Mouse (Mus musculus): ENCODE results near the gene Apold1.

DNA sequence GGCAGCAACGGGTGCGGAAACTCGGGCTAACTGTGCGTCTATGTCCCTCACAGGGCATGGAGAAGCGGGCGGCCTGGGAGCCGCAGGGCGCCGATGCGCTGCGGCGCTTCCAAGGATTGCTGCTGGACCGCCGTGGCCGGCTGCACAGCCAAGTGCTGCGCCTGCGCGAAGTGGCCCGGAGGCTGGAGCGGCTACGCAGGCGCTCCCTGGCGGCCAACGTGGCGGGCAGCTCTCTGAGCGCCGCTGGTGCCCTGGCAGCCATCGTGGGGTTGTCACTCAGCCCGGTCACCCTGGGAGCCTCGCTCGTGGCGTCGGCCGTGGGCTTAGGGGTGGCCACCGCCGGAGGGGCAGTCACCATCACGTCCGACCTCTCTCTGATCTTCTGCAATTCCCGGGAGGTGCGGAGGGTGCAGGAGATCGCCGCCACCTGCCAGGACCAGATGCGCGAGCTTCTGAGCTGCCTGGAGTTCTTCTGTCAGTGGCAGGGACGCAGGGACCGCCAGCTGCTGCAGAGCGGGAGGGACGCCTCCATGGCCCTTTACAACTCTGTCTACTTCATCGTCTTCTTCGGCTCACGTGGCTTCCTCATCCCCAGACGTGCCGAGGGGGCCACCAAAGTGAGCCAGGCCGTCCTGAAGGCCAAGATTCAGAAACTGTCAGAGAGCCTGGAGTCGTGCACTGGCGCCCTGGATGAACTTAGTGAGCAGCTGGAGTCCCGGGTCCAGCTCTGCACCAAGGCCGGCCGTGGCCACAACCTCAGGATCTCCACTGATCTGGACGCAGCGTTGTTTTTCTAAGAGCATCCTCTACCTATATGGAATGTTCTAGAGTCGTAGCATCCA lies 2.2 kb downstream of the Apold1 start:
- TF ChIP-seq CTCF (IDR thresholded peaks at IDR 0.05; ENCODE audit: borderline replicate concordance, extremely low read depth, insufficient read depth, insufficient read length) (peak; percentile 66), POLR2A (IDR thresholded peaks at IDR 0.05; ENCODE audit: borderline replicate concordance, extremely low read depth, insufficient read depth, insufficient read length, poor library complexity, severe bottlenecking) (peak; percentile 50; the same call in 1 of the 2 replicates)

Measured in brain, embryonic 14.5 days (tissue).